Mouse (Mus musculus) cerebellum, adult (tissue): ENCODE results near the gene Tpk1.
"Not testable (repeated sequence)": the region's sequence is repeated elsewhere in the genome, so short reads cannot be mapped to it uniquely, and the experiment has no call there.

Source experiments
- ATAC-seq: cut with Nextera tagmentation; 2 replicates; pipeline ENCODE4 v1.9.2; 2017; ENCODE audit warnings: mild to moderate bottlenecking, moderate library complexity, mixed read lengths; ENCODE audit not compliant: insufficient number of reproducible peaks, low FRiP score, low TSS enrichment

The Tpk1 gene

GRCm38 (mm10) chr6:43642375-43642774 is 23.7 kb downstream of the Tpk1 start:
- no peak for ATAC-seq

- ATAC-seq: no peak
These were observed 25.5 kb downstream of the Tpk1 start for GRCm38 (mm10) chr6:43640621-43641020.

GRCm38 (mm10) chr6:43638865-43639264 is 27.2 kb downstream of the Tpk1 start:
- no peak for ATAC-seq

GRCm38 (mm10) chr6:43638119-43638518 is 28.0 kb downstream of the Tpk1 start:
- ATAC-seq: no peak

GRCm38 (mm10) chr6:43636980-43637638 is 29.0 kb downstream of the Tpk1 start:
- ATAC-seq: no peak

GRCm38 (mm10) chr6:43633308-43633963 is 32.6 kb downstream of the Tpk1 start:
- no peak for ATAC-seq

GRCm38 (mm10) chr6:43632871-43633270 is 33.2 kb downstream of the Tpk1 start:
- no peak for ATAC-seq

- not testable (repeated sequence) for ATAC-seq
These were observed 42.6 kb downstream of the Tpk1 start for GRCm38 (mm10) chr6:43623448-43623847.

GRCm38 (mm10) chr6:43619258-43619657 is 46.8 kb downstream of the Tpk1 start:
- no peak for ATAC-seq

- ATAC-seq: no peak
These were observed 54.3 kb downstream of the Tpk1 start for GRCm38 (mm10) chr6:43611770-43612169.

- ATAC-seq: no peak
These were observed 75.1 kb downstream of the Tpk1 start for GRCm38 (mm10) chr6:43590841-43591541.

GRCm38 (mm10) chr6:43585274-43585673 is 80.8 kb downstream of the Tpk1 start:
- no peak for ATAC-seq

- peak; percentile 79 for ATAC-seq
These were observed 84.3 kb downstream of the Tpk1 start for GRCm38 (mm10) chr6:43581809-43582208.

GRCm38 (mm10) chr6:43567885-43568284 is 98.2 kb downstream of the Tpk1 start:
- peak; percentile 45; the same call in 1 of the 2 replicates for ATAC-seq

GRCm38 (mm10) chr6:43562474-43562873 is 103.6 kb downstream of the Tpk1 start:
- ATAC-seq: no peak

GRCm38 (mm10) chr6:43551410-43551809 is 114.7 kb downstream of the Tpk1 start:
- no peak for ATAC-seq

GRCm38 (mm10) chr6:43546537-43546936 is 119.5 kb downstream of the Tpk1 start:
- no peak for ATAC-seq

- no peak for ATAC-seq
These were observed 128.7 kb downstream of the Tpk1 start for GRCm38 (mm10) chr6:43537252-43537870.

GRCm38 (mm10) chr6:43535459-43535858 is 130.6 kb downstream of the Tpk1 start:
- ATAC-seq: no peak

- ATAC-seq: no peak
These were observed 132.8 kb downstream of the Tpk1 start for GRCm38 (mm10) chr6:43533323-43533722.

GRCm38 (mm10) chr6:43532822-43533221 is 133.3 kb downstream of the Tpk1 start:
- no peak for ATAC-seq
